Mouse (Mus musculus): Measurements from ENCODE around the gene Plxnd1.

DNA sequence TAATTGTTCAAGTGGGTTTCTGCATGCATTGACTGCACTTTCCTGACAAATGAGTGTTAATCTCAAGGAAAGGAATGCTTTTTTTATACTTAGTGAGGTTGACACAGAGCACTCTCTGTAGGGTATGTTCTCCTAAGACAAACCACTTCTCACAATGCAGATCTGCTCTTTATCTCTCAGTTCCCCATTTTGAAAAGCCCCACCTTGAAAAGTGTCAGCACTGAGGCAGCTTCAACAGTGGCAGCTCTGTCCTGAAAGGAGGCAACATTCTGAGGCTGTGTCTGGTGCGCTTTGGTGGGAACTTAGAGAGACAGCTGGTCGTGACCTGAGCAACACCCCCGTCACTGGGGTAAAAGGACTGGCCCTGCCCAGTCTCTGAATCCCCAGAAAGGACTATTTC is 85.8 kb downstream of the Plxnd1 start:
- TF ChIP-seq EP300 (IDR thresholded peaks at IDR 0.05; ENCODE audit: insufficient read depth, low read depth, low read length) (no peak), CTCF (IDR thresholded peaks at IDR 0.05) (no peak), POLR2A (IDR thresholded peaks at IDR 0.05; ENCODE audit: insufficient read depth, low read depth, low read length) (no peak)

Measured in heart, adult 2 months (tissue).